Comparison of ENCODE assay signal across 8 mouse cellular contexts in the genomic region with DNA sequence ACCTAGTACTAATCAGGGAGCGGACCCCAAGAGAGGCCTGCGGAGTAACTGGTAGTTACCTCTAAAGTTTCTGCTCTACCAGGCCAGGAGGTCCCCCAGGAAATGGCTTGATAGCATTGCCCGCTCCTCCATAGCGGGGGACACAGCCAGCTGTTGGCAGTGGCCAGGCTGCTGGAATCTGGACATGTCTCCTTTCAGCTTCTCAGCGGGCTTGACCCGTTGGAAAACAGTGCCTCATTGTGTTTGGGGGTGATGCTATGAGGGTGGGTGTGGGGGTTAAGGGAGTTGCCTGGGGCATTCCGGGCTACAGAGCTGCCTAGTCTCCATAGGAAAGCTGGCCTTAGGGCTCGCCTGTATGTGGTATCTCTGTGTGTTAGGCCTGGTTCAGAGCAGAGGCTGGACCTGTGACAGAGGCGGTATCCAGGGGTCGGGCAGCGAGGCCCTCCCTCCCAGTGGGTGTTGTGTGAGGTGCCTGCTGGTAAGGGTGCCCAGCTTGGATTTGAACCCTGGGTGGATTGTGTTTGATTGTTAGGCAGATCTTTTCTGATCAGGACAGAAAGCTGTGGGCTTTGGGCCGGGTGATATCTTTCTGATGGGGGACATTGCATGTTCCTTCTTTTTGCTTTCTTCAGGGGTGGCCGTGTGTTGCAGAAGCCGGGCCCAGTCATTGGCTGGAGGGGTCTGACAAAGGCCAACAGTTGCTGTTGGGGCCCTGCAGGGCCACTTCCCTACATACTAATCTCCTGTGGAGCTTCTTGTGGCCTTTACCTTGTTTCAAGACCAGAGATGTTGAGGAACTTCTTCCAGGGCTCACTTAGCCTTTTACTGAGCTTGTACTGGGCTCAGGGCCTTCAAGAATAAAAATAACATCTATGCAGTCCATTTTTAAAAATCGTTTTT. TPM values are rescaled to one million over a fixed set of nuclear protein-coding genes. Genes with fewer than 3 reads are reported as not detected.
DNase-seq lines count a peak whose midpoint lies in the region; ATAC-seq and TF ChIP-seq lines count a peak whose summit lies in the region.

No protein-coding gene starts in this region.

- TF ChIP-seq CTCF in heart, adult 2 months (IDR thresholded peaks at IDR 0.05): no peak
- TF ChIP-seq CTCF in bone marrow, adult 2 months (IDR thresholded peaks at IDR 0.05; ENCODE audit: control insufficient read depth, insufficient read depth, low read length): no peak
- no peak for TF ChIP-seq CTCF in heart, postnatal 0 days (IDR thresholded peaks at IDR 0.05; ENCODE audit: low read depth)

- no peak for TF ChIP-seq EP300 in heart, adult 2 months (IDR thresholded peaks at IDR 0.05; ENCODE audit: insufficient read depth, low read depth, low read length)
- no peak for TF ChIP-seq EP300 in heart, postnatal 0 days (IDR thresholded peaks at IDR 0.05; ENCODE audit: low read depth)

- 42% methylated on average over 15 of the region's 15 CpGs for WGBS in heart, adult 2 months
- 46% methylated on average over 15 of the region's 15 CpGs for WGBS in bone marrow, adult 2 months
- WGBS in heart, postnatal 0 days: 63% methylated on average over 15 of the region's 15 CpGs

- H3K4me1 ChIP-seq in heart, adult 2 months (ENCODE audit: control insufficient read depth, insufficient read depth, low read length): peaks cover 28% of the 10 kb centered on the region
- H3K4me1 ChIP-seq in bone marrow, adult 2 months (ENCODE audit: control insufficient read depth, insufficient read depth, low read length): peaks cover 3% of the 10 kb centered on the region; the same call in 1 of the 2 replicates
- peaks cover 42% of the 10 kb centered on the region for H3K4me1 ChIP-seq in heart, postnatal 0 days (ENCODE audit: control insufficient read depth, insufficient read depth)
- H3K4me1 ChIP-seq in megakaryocyte, embryonic 14.5 days: peaks cover 80% of the 10 kb centered on the region

- H3K27me3 ChIP-seq in heart, adult 2 months (ENCODE audit: control insufficient read depth, insufficient read depth, low read length): no peaks in the 10 kb centered on the region
- H3K27me3 ChIP-seq in heart, postnatal 0 days (ENCODE audit: control insufficient read depth, insufficient read depth, low read length): no peaks in the 10 kb centered on the region
- H3K27me3 ChIP-seq in megakaryocyte, embryonic 14.5 days (replicated peaks): no peaks in the 10 kb centered on the region

- intact Hi-C loops in heart, adult 2 months (cut with DNase I): loop anchor here (2.0 kb wide), 1 partner anchor 13 kb away; no protein-coding TSS in a partner anchor

- peaks cover 22% of the 10 kb centered on the region for H3K79me2 ChIP-seq in heart, adult 2 months (replicated peaks; ENCODE audit: control insufficient read depth, insufficient read depth, low read length)

- ATAC-seq in heart, postnatal 0 days (ENCODE audit: insufficient read depth, low read depth): no peak
- ATAC-seq in CD4-positive, CD25-positive, alpha-beta regulatory T cell, adult 4 months: no peak

- H3K27ac ChIP-seq in heart, adult 2 months: peak overlapping the region; percentile 98
- H3K27ac ChIP-seq in bone marrow, adult 2 months (ENCODE audit: control insufficient read depth, insufficient read depth, low read depth, low read length, poor library complexity): peak overlapping the region; percentile 9; the same call in 1 of the 2 replicates
- peak overlapping the region; percentile 83 for H3K27ac ChIP-seq in heart, postnatal 0 days (ENCODE audit: low read depth)

- peak overlapping the region; percentile 96 for H3K4me3 ChIP-seq in heart, adult 2 months
- no peak overlapping the region for H3K4me3 ChIP-seq in bone marrow, adult 2 months (replicated peaks; ENCODE audit: control insufficient read depth, low read depth, low read length)
- peak overlapping the region; percentile 81 for H3K4me3 ChIP-seq in heart, postnatal 0 days (ENCODE audit: low read depth, low read length)
- peak overlapping the region; percentile 99 for H3K4me3 ChIP-seq in megakaryocyte, embryonic 14.5 days (replicated peaks)

- TF ChIP-seq POLR2A in heart, adult 2 months (IDR thresholded peaks at IDR 0.05; ENCODE audit: insufficient read depth, low read depth, low read length): no peak
- no peak for TF ChIP-seq POLR2A in bone marrow, adult 2 months (IDR thresholded peaks at IDR 0.05; ENCODE audit: borderline replicate concordance, control insufficient read depth, low read depth, low read length)

- peak overlapping the region; percentile 47 for H3K9ac ChIP-seq in heart, adult 2 months (ENCODE audit: low read depth, low read length)
- peak overlapping the region; percentile 91; the same call in 1 of the 2 replicates for H3K9ac ChIP-seq in heart, postnatal 0 days (replicated peaks; ENCODE audit: low read depth, low read length)

- DNase-seq in heart, adult 2 months: peak; percentile 50 to 67
- DNase-seq in heart, adult 8-10 months (ENCODE audit: low spot score): no peak
- DNase-seq in heart, postnatal 0 days (ENCODE audit: low spot score): peak; percentile 4
- DNase-seq in left cerebral cortex, adult 8-10 months (ENCODE audit: low spot score in 2 of 2): no peak
- no peak for DNase-seq in spleen, adult 18-20 months

- H3K9me3 ChIP-seq in heart, postnatal 0 days (replicated peaks; ENCODE audit: control insufficient read depth, low read length): no peaks in the 10 kb centered on the region
- H3K9me3 ChIP-seq in megakaryocyte, embryonic 14.5 days: no peaks in the 10 kb centered on the region

- peak overlapping the region; percentile 81 for H3K4me2 ChIP-seq in heart, postnatal 0 days (ENCODE audit: low read depth, low read length)

- H3K36me3 ChIP-seq in heart, adult 2 months (ENCODE audit: control insufficient read depth, insufficient read depth, low read length): no peaks in the 10 kb centered on the region; the same call in 1 of the 2 replicates
- H3K36me3 ChIP-seq in heart, postnatal 0 days (replicated peaks; ENCODE audit: control insufficient read depth, insufficient read depth, low read length): no peaks in the 10 kb centered on the region; the same call in 1 of the 2 replicates
- peaks cover 28% of the 10 kb centered on the region for H3K36me3 ChIP-seq in megakaryocyte, embryonic 14.5 days (replicated peaks; ENCODE audit: low read length)

RNA-seq across cellular contexts. Expression of gene Pxn, which starts 3.6 kb away (rescaled TPM):
- total RNA-seq in heart, adult 2 months (2021): 10 to 100 TPM; 35.9 to 37.1 TPM
- polyA plus RNA-seq in heart, adult 2 months (2012; rRNA removed): 51.9 and 56.5 TPM in 2 replicates
- total RNA-seq in heart, adult 8-10 months (2022): 10 to 100 TPM; 31.2 to 43.4 (median 34.1) TPM
- polyA plus RNA-seq in bone marrow, adult 2 months (2011; ENCODE audit: insufficient read depth, insufficient read length, low replicate concordance, missing spikeins): 32.5 and 71.6 TPM in 2 replicates
- total RNA-seq in heart, postnatal 0 days (2014; rRNA removed; ENCODE audit: low replicate concordance): 66.6 and 68.8 TPM in 2 replicates
- polyA plus RNA-seq in heart, postnatal 0 days (2015; fragmentation: Nextera tagmentation; extraction: Ambion mirVana): 19.3 and 19.9 TPM in 2 replicates
- polyA plus RNA-seq in megakaryocyte, embryonic 14.5 days (2012; ENCODE audit: insufficient read depth, low replicate concordance): 63.1 and 67.7 TPM in 2 replicates
- 10 to 100 TPM; 14.5 to 23.4 TPM for polyA plus RNA-seq in CD4-positive, CD25-positive, alpha-beta regulatory T cell, adult 4 months (2017; shearing (Covaris generic))
- 10 to 100 TPM; 18.3 to 27.8 (median 22.9) TPM for total RNA-seq in left cerebral cortex, adult 8-10 months (2022)

RNA-seq across cellular contexts. Expression of gene Sirt4, which starts 25.5 kb away (rescaled TPM):
- 10 to 100 TPM; 15.3 to 18.8 TPM for total RNA-seq in heart, adult 2 months (2021)
- 25.1 and 31.3 TPM in 2 replicates for polyA plus RNA-seq in heart, adult 2 months (2012; rRNA removed)
- 10 to 100 TPM; 17.9 to 21.4 (median 19.6) TPM for total RNA-seq in heart, adult 8-10 months (2022)
- polyA plus RNA-seq in bone marrow, adult 2 months (2011; ENCODE audit: insufficient read depth, insufficient read length, low replicate concordance, missing spikeins): 9.0 and 13.2 TPM in 2 replicates
- 13.8 and 29.0 TPM in 2 replicates for total RNA-seq in heart, postnatal 0 days (2014; rRNA removed; ENCODE audit: low replicate concordance)
- 14.5 and 15.4 TPM in 2 replicates for polyA plus RNA-seq in heart, postnatal 0 days (2015; fragmentation: Nextera tagmentation; extraction: Ambion mirVana)
- 3.1 TPM in 1 of 2 replicates, not detected in the other for polyA plus RNA-seq in megakaryocyte, embryonic 14.5 days (2012; ENCODE audit: insufficient read depth, low replicate concordance)
- polyA plus RNA-seq in CD4-positive, CD25-positive, alpha-beta regulatory T cell, adult 4 months (2017; shearing (Covaris generic)): 10 to 100 TPM in 1 of 2 experiments, 1 to 10 TPM in 1; 9.9 to 18.6 TPM
- 10 to 100 TPM; 27.1 to 38.6 (median 33.1) TPM for total RNA-seq in left cerebral cortex, adult 8-10 months (2022)

RNA-seq across cellular contexts. Expression of gene Pla2g1b, which starts 44.0 kb away (rescaled TPM):
- not detected for total RNA-seq in heart, adult 2 months (2021)
- not detected in 2 replicates for polyA plus RNA-seq in heart, adult 2 months (2012; rRNA removed)
- not detected for total RNA-seq in heart, adult 8-10 months (2022)
- polyA plus RNA-seq in bone marrow, adult 2 months (2011; ENCODE audit: insufficient read depth, insufficient read length, low replicate concordance, missing spikeins): 10.3 TPM in 1 of 2 replicates, not detected in the other
- not detected in 2 replicates for total RNA-seq in heart, postnatal 0 days (2014; rRNA removed; ENCODE audit: low replicate concordance)
- not detected in 2 replicates for polyA plus RNA-seq in heart, postnatal 0 days (2015; fragmentation: Nextera tagmentation; extraction: Ambion mirVana)
- polyA plus RNA-seq in megakaryocyte, embryonic 14.5 days (2012; ENCODE audit: insufficient read depth, low replicate concordance): not detected in 2 replicates
- not detected for polyA plus RNA-seq in CD4-positive, CD25-positive, alpha-beta regulatory T cell, adult 4 months (2017; shearing (Covaris generic))
- total RNA-seq in left cerebral cortex, adult 8-10 months (2022): not detected

RNA-seq across cellular contexts. Expression of gene Rplp0, which starts 49.2 kb away (rescaled TPM):
- total RNA-seq in heart, adult 2 months (2021): 100 to 1,000 TPM; 587 to 705 TPM
- polyA plus RNA-seq in heart, adult 2 months (2012; rRNA removed): 1,240 and 1,274 TPM in 2 replicates
- 100 to 1,000 TPM; 591 to 710 (median 629) TPM for total RNA-seq in heart, adult 8-10 months (2022)
- polyA plus RNA-seq in bone marrow, adult 2 months (2011; ENCODE audit: insufficient read depth, insufficient read length, low replicate concordance, missing spikeins): 1,167 and 1,244 TPM in 2 replicates
- total RNA-seq in heart, postnatal 0 days (2014; rRNA removed; ENCODE audit: low replicate concordance): 2,397 and 2,522 TPM in 2 replicates
- 877 and 933 TPM in 2 replicates for polyA plus RNA-seq in heart, postnatal 0 days (2015; fragmentation: Nextera tagmentation; extraction: Ambion mirVana)
- polyA plus RNA-seq in megakaryocyte, embryonic 14.5 days (2012; ENCODE audit: insufficient read depth, low replicate concordance): 975 and 2,538 TPM in 2 replicates
- 1,000 to 10,000 TPM; 4,123 to 4,128 TPM for polyA plus RNA-seq in CD4-positive, CD25-positive, alpha-beta regulatory T cell, adult 4 months (2017; shearing (Covaris generic))
- 100 to 1,000 TPM; 188 to 223 (median 203) TPM for total RNA-seq in left cerebral cortex, adult 8-10 months (2022)

RNA-seq across cellular contexts. Expression of gene Gcn1l1, which starts 55.0 kb away (rescaled TPM):
- total RNA-seq in heart, adult 2 months (2021): 10 to 100 TPM; 34.2 to 40.1 TPM
- 21.5 and 34.6 TPM in 2 replicates for polyA plus RNA-seq in heart, adult 2 months (2012; rRNA removed)
- total RNA-seq in heart, adult 8-10 months (2022): 10 to 100 TPM; 35.7 to 41.6 (median 39.3) TPM
- 23.3 and 38.4 TPM in 2 replicates for polyA plus RNA-seq in bone marrow, adult 2 months (2011; ENCODE audit: insufficient read depth, insufficient read length, low replicate concordance, missing spikeins)
- total RNA-seq in heart, postnatal 0 days (2014; rRNA removed; ENCODE audit: low replicate concordance): 38.3 and 42.8 TPM in 2 replicates
- 12.9 and 13.6 TPM in 2 replicates for polyA plus RNA-seq in heart, postnatal 0 days (2015; fragmentation: Nextera tagmentation; extraction: Ambion mirVana)
- polyA plus RNA-seq in megakaryocyte, embryonic 14.5 days (2012; ENCODE audit: insufficient read depth, low replicate concordance): 25.1 and 30.4 TPM in 2 replicates
- 10 to 100 TPM; 25.2 to 36.2 TPM for polyA plus RNA-seq in CD4-positive, CD25-positive, alpha-beta regulatory T cell, adult 4 months (2017; shearing (Covaris generic))
- total RNA-seq in left cerebral cortex, adult 8-10 months (2022): 10 to 100 TPM; 60.7 to 71.6 (median 61.4) TPM

Comparison
In these comparisons a context has a peak if more than half of its experiments do, and no peak if none do; other contexts are left out.
1. DNase-seq: peak in heart, adult 2 months (2 of 2) and heart, postnatal 0 days (single experiment); none in heart, adult 8-10 months (single experiment), left cerebral cortex, adult 8-10 months (0 of 2) and spleen, adult 18-20 months (0 of 2).
2. H3K27ac ChIP-seq: peak in every context shown above with its lines; median percentile 98 in heart, adult 2 months; 83 in heart, postnatal 0 days; 9 in bone marrow, adult 2 months.